Mouse (Mus musculus): ENCODE data around the gene Ccdc85a. TPM values are rescaled to one million over a fixed set of nuclear protein-coding genes. Genes with fewer than 3 reads are reported as not detected.

The Ccdc85a gene
- polyA plus RNA-seq, 1 experiment from 2014 or later = 0.13 TPM

GRCm38 (mm10) chr11:28533286-28533685 lies 50.8 kb downstream of the Ccdc85a start:
- Histone ChIP-seq H3K9ac (no peak overlapping the region), H3K4me3 (replicated peaks) (no peak overlapping the region), H3K4me1 (replicated peaks) (no peaks in the 10 kb centered on the region), H3K27me3 (no peaks in the 10 kb centered on the region), H3K4me2 (no peak overlapping the region), H3K27ac (replicated peaks) (no peak overlapping the region), H3K9me3 (replicated peaks) (no peaks in the 10 kb centered on the region), H3K36me3 (replicated peaks) (no peaks in the 10 kb centered on the region)
- WGBS (ENCODE audit: insufficient replicate concordance) = 62% methylated on average over 2 of the region's 2 CpGs
- no peak for ATAC-seq (ENCODE audit: insufficient read depth)

GRCm38 (mm10) chr11:28501190-28501589 lies 82.9 kb downstream of the Ccdc85a start:
- Histone ChIP-seq H3K9ac (no peak overlapping the region), H3K36me3 (replicated peaks) (no peaks in the 10 kb centered on the region), H3K4me1 (replicated peaks) (no peaks in the 10 kb centered on the region), H3K4me2 (no peak overlapping the region), H3K9me3 (replicated peaks) (no peaks in the 10 kb centered on the region), H3K27ac (replicated peaks) (no peak overlapping the region), H3K27me3 (no peaks in the 10 kb centered on the region), H3K4me3 (replicated peaks) (no peak overlapping the region)
- ATAC-seq (ENCODE audit: insufficient read depth) = no peak

GRCm38 (mm10) chr11:28497034-28497433 lies 87.1 kb downstream of the Ccdc85a start:
- no peaks in the 10 kb centered on the region for H3K4me1 ChIP-seq (replicated peaks)
- no peak overlapping the region for H3K9ac ChIP-seq
- no peak overlapping the region for H3K4me3 ChIP-seq (replicated peaks)
- no peak overlapping the region for H3K27ac ChIP-seq (replicated peaks)
- no peaks in the 10 kb centered on the region for H3K9me3 ChIP-seq (replicated peaks)
- ATAC-seq (ENCODE audit: insufficient read depth) = no peak
- H3K27me3 ChIP-seq = no peaks in the 10 kb centered on the region
- no peak overlapping the region for H3K4me2 ChIP-seq
- no peaks in the 10 kb centered on the region for H3K36me3 ChIP-seq (replicated peaks)

GRCm38 (mm10) chr11:28493362-28493761 lies 90.8 kb downstream of the Ccdc85a start:
- H3K9ac ChIP-seq = no peak overlapping the region
- H3K27me3 ChIP-seq = no peaks in the 10 kb centered on the region
- no peaks in the 10 kb centered on the region for H3K36me3 ChIP-seq (replicated peaks)
- H3K9me3 ChIP-seq (replicated peaks) = no peaks in the 10 kb centered on the region
- ATAC-seq (ENCODE audit: insufficient read depth) = no peak
- H3K27ac ChIP-seq (replicated peaks) = no peak overlapping the region
- H3K4me3 ChIP-seq (replicated peaks) = no peak overlapping the region
- H3K4me2 ChIP-seq = no peak overlapping the region
- H3K4me1 ChIP-seq (replicated peaks) = no peaks in the 10 kb centered on the region

GRCm38 (mm10) chr11:28491330-28491729 lies 92.8 kb downstream of the Ccdc85a start:
- no peaks in the 10 kb centered on the region for H3K9me3 ChIP-seq (replicated peaks)
- no peaks in the 10 kb centered on the region for H3K4me1 ChIP-seq (replicated peaks)
- H3K27me3 ChIP-seq = no peaks in the 10 kb centered on the region
- no peak overlapping the region for H3K9ac ChIP-seq
- H3K4me2 ChIP-seq = no peak overlapping the region
- H3K27ac ChIP-seq (replicated peaks) = no peak overlapping the region
- no peak for ATAC-seq (ENCODE audit: insufficient read depth)
- 47% methylated on average over 1 of the region's 1 CpGs for WGBS (ENCODE audit: insufficient replicate concordance)
- H3K36me3 ChIP-seq (replicated peaks) = no peaks in the 10 kb centered on the region
- no peak overlapping the region for H3K4me3 ChIP-seq (replicated peaks)

GRCm38 (mm10) chr11:28484083-28484729 lies 99.9 kb downstream of the Ccdc85a start:
- no peak overlapping the region for H3K9ac ChIP-seq
- H3K27me3 ChIP-seq = no peaks in the 10 kb centered on the region
- H3K4me2 ChIP-seq = no peak overlapping the region
- no peaks in the 10 kb centered on the region for H3K4me1 ChIP-seq (replicated peaks)
- ATAC-seq (ENCODE audit: insufficient read depth) = no peak
- no peaks in the 10 kb centered on the region for H3K9me3 ChIP-seq (replicated peaks)
- no peaks in the 10 kb centered on the region for H3K36me3 ChIP-seq (replicated peaks)
- WGBS (ENCODE audit: insufficient replicate concordance) = 52% methylated on average over 4 of the region's 4 CpGs
- no peak overlapping the region for H3K27ac ChIP-seq (replicated peaks)
- H3K4me3 ChIP-seq (replicated peaks) = no peak overlapping the region

GRCm38 (mm10) chr11:28477088-28477487 lies 107.0 kb downstream of the Ccdc85a start:
- ATAC-seq (ENCODE audit: insufficient read depth) = no peak
- 80% methylated on average over 1 of the region's 1 CpGs for WGBS (ENCODE audit: insufficient replicate concordance)
- Histone ChIP-seq H3K27ac (replicated peaks) (no peak overlapping the region), H3K36me3 (replicated peaks) (no peaks in the 10 kb centered on the region), H3K4me3 (replicated peaks) (no peak overlapping the region), H3K27me3 (no peaks in the 10 kb centered on the region), H3K4me2 (no peak overlapping the region), H3K4me1 (replicated peaks) (no peaks in the 10 kb centered on the region), H3K9me3 (replicated peaks) (no peaks in the 10 kb centered on the region), H3K9ac (no peak overlapping the region)

GRCm38 (mm10) chr11:28465726-28466125 lies 118.4 kb downstream of the Ccdc85a start:
- Histone ChIP-seq H3K4me1 (replicated peaks) (no peaks in the 10 kb centered on the region), H3K9me3 (replicated peaks) (no peaks in the 10 kb centered on the region), H3K27me3 (no peaks in the 10 kb centered on the region), H3K9ac (no peak overlapping the region), H3K4me2 (no peak overlapping the region), H3K4me3 (replicated peaks) (no peak overlapping the region), H3K27ac (replicated peaks) (no peak overlapping the region), H3K36me3 (replicated peaks) (no peaks in the 10 kb centered on the region)
- ATAC-seq (ENCODE audit: insufficient read depth) = no peak

- Histone ChIP-seq H3K27ac (replicated peaks) (no peak overlapping the region), H3K36me3 (replicated peaks) (no peaks in the 10 kb centered on the region), H3K9me3 (replicated peaks) (no peaks in the 10 kb centered on the region), H3K9ac (no peak overlapping the region), H3K4me1 (replicated peaks) (no peaks in the 10 kb centered on the region), H3K4me2 (no peak overlapping the region), H3K27me3 (no peaks in the 10 kb centered on the region), H3K4me3 (replicated peaks) (no peak overlapping the region)
- no peak for ATAC-seq (ENCODE audit: insufficient read depth)
- 38% methylated on average over 1 of the region's 1 CpGs for WGBS (ENCODE audit: insufficient replicate concordance)
Measured at GRCm38 (mm10) chr11:28464926-28465325, 119.2 kb downstream of the Ccdc85a start.

- Histone ChIP-seq H3K27me3 (no peaks in the 10 kb centered on the region), H3K4me3 (replicated peaks) (no peak overlapping the region), H3K9me3 (replicated peaks) (no peaks in the 10 kb centered on the region), H3K4me2 (no peak overlapping the region), H3K9ac (no peak overlapping the region), H3K4me1 (replicated peaks) (no peaks in the 10 kb centered on the region), H3K36me3 (replicated peaks) (no peaks in the 10 kb centered on the region), H3K27ac (replicated peaks) (no peak overlapping the region)
- 56% methylated on average over 1 of the region's 1 CpGs for WGBS (ENCODE audit: insufficient replicate concordance)
- no peak for ATAC-seq (ENCODE audit: insufficient read depth)
Measured at GRCm38 (mm10) chr11:28459165-28459564, 125.0 kb downstream of the Ccdc85a start.

- Histone ChIP-seq H3K4me3 (replicated peaks) (no peak overlapping the region), H3K9ac (no peak overlapping the region), H3K4me2 (no peak overlapping the region), H3K27me3 (no peaks in the 10 kb centered on the region), H3K27ac (replicated peaks) (no peak overlapping the region), H3K36me3 (replicated peaks) (no peaks in the 10 kb centered on the region), H3K9me3 (replicated peaks) (no peaks in the 10 kb centered on the region), H3K4me1 (replicated peaks) (no peaks in the 10 kb centered on the region)
- no peak for ATAC-seq (ENCODE audit: insufficient read depth)
Measured at GRCm38 (mm10) chr11:28439877-28440276, 144.2 kb downstream of the Ccdc85a start.

- Histone ChIP-seq H3K36me3 (replicated peaks) (no peaks in the 10 kb centered on the region), H3K4me3 (replicated peaks) (no peak overlapping the region), H3K27me3 (no peaks in the 10 kb centered on the region), H3K27ac (replicated peaks) (no peak overlapping the region), H3K4me1 (replicated peaks) (no peaks in the 10 kb centered on the region), H3K9me3 (replicated peaks) (no peaks in the 10 kb centered on the region), H3K4me2 (no peak overlapping the region), H3K9ac (no peak overlapping the region)
- WGBS (ENCODE audit: insufficient replicate concordance) = 67% methylated on average over 2 of the region's 2 CpGs
- ATAC-seq (ENCODE audit: insufficient read depth) = no peak
Measured at GRCm38 (mm10) chr11:28422451-28423231, 161.5 kb downstream of the Ccdc85a start.

Measured in liver, embryonic 15.5 days (tissue).